Mouse (Mus musculus) gastrocnemius, adult 8-10 months (tissue): ENCODE data around the gene Nuak2. TPM values are rescaled to one million over a fixed set of nuclear protein-coding genes. Genes with fewer than 3 reads are reported as not detected.
A peak's percentile ranks its signal among the peaks of the same experiment; 100 is the strongest.
"Not testable (repeated sequence)": the region's sequence is repeated elsewhere in the genome, so short reads cannot be mapped to it uniquely, and the experiment has no call there.

Experiments used
- DNase-seq, 2 experiments: peaks; one replicate each; pipeline ENCODE4 v3.0.0; 2022; ENCODE audit warnings: low spot score in 2 of 2
- total RNA-seq, 4 experiments: library from RNA; stranded (reverse); gene quantifications; 2 replicates each; pipeline ENCODE4 v1.2.4; 2022

The Nuak2 gene
- total RNA-seq = under 1 TPM; 0.45 to 0.94 (median 0.52) TPM

- DNase-seq = peak; percentile 67 to 71
These were observed at the start of gene Nuak2 for GRCm38 (mm10) chr1:132315889-132316624. Nuak2 (plus strand) TSS chr1:132316126.

- DNase-seq = peak in 1 of 2 experiments; percentile 27
These were observed 49.0 kb upstream of the Nuak2 start for GRCm38 (mm10) chr1:132266791-132267557.

DNA sequence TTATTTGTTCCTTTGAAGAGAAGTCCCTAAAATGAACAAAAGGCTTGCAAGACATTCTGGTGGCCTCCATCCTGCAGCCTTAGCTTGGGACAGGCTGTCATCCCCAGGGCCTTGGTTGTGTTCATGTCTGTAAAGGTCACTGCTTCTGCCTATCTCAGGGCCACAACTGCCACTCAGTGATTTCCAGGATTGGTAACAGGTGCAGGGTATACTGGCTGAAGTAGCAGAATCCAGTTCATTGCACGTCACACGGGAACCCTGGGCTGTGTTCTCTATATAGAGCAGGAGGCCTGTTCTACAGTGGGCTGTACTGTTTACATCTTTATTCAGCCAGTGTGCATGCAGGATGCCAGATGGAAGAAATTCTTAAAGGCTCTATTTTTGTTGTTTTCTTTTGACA lies 48.0 kb upstream of the Nuak2 start:
- DNase-seq = peak; percentile 28 to 43

- DNase-seq = no peak
These were observed 47.4 kb upstream of the Nuak2 start for GRCm38 (mm10) chr1:132268418-132269060.

- DNase-seq = no peak
These were observed 44.7 kb upstream of the Nuak2 start for GRCm38 (mm10) chr1:132271237-132271636.

GRCm38 (mm10) chr1:132276694-132277093 lies 39.2 kb upstream of the Nuak2 start:
- DNase-seq = no peak

GRCm38 (mm10) chr1:132277124-132277523 lies 38.8 kb upstream of the Nuak2 start:
- DNase-seq = no peak

GRCm38 (mm10) chr1:132280636-132281035 lies 35.3 kb upstream of the Nuak2 start:
- DNase-seq = not testable (repeated sequence)

DNA sequence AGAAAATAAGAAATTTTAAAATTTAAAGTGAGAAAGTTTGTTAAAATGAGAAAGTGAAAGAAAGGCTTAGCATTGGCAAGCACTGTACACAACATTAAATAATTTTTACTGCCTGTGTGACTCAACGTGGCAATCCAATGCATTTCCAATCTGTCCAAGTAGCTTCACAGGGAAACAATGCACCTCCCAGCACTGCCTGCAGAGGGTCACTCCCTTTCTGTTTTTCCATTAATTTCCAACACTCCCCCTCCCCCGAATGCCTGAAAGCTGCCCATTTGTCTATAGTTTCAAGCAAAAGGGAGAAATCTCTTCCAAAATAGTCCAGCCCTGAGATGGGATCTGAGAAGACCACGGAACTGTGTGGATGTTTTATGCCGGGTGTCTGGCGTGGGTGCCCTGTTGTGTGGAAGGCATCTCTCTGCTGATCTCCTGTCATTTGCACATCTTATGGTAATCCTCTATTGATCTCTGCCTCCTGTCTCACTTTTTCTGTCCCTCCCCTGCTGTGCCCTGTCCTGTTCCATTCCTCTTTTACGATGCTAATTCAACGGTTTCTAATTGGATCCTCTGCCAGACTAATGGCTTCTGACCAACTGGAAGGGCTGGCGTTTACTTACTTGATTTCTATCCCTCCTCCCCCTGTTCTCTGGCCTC lies 34.3 kb upstream of the Nuak2 start:
- DNase-seq = no peak

DNA sequence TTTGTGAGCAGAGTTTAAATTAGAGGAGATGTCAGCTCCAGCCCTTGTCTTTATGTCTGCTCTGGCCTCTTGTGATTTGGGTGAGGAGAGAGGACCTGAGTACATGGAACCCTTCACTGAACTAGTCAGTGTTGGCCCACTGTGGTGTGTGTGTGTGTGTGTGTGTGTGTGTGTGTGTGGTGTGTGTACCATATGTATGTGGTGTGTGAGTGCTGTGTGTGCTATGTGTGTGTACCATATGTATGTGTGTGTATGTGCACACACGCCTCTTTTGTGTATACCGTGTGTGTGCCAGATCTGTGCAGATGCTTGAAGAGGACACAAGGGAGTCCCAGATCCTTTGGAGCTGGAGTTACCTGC lies 33.8 kb upstream of the Nuak2 start:
- no peak for DNase-seq

DNA sequence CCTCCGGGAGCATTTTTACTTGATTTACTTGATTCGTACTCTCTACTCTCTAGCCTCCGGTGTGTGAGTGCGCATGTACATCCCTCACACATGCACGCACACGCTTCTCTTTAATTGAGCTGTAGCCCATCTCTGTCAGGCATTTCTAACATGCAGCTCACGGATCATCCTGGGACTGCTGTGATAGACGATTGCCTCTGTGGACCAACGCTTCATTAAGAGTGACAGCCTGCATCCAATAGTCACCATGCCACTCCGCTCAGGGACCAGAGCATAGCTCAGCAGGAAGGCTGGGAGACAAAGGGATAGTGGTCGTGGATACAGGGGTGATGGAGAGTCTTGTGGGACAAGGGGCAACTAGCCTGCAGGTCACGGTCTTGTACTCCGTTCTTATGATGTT lies 32.9 kb upstream of the Nuak2 start:
- DNase-seq = no peak

DNA sequence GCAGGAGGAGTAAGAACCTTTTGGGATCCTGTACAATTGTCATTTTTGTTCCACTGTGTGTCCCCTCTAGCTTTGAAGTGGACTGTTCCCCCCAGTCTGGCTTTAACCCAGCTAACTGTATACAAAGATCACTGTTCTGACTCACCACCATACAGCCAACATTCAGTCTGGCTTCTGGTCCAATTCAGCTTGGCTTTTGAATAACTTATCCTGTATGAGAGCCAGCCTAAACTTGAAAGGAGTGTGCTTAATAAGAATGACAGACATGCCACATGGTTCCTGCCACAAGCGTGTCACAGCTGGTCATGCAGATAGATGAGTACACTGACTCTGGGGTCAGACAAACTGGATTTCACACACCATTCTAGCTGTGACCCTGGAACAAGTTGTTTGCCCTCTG lies 29.2 kb upstream of the Nuak2 start:
- no peak for DNase-seq

DNA sequence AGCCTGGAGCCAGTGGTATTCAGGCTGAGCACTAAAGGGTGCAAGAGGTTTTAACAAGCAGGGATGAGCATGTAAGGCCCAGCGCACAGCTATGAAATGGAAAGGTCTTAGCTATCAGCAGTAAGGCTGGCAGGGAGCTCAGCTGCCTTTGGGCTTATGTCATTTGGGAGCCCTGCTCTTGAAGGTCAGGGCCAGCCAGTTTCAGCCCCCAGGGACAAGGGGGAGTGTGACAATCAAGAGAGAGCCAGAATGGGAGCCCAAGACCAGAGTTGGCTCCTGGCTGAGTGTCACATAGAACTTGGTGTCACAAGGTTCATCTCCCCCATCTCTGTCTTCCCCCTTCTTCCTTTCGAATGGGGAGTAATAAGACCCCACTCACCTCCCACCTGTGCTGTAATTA lies 28.5 kb upstream of the Nuak2 start:
- DNase-seq = no peak

DNA sequence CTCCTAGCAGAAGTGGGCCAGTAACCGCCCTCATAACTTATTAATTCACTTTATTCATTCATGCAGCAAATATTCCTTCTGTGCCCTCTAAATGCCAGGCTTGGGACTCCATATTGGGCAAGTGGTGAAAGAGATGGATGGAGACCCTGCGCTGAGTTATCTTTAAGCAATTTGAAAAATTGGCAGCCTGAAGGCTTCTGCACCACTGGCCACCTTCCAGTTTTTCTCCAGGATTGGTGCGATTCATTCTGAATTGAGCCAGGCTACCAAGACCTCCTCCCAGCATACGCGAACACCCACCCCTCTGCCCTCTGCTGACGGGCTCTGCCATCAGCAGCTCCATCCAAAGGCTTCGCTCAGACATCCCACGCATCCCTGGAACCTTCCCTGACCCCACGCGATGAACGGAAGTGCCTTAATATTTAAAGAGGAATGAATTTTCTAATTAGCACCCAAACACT lies 27.9 kb upstream of the Nuak2 start:
- no peak for DNase-seq

DNA sequence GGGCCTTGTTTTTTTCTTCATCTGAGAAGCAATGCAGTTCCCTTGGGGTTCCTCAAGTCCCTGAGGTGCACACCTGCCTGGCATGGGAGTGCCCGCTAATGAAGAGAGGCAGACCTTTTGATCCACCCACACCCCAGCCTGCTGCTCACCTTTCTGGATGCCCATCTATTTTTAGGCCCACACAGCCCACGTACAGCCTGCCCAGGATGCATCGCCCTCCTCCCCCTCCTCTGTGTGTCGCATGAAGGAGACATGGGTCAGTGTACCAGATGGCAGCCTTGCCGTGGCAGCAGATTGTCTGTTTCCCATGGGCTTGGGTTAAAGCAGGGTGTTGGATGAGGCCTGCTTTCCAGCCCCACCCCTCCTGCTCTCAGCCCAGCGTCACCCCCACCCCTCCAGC lies 26.0 kb upstream of the Nuak2 start:
- no peak for DNase-seq

GRCm38 (mm10) chr1:132290921-132291675 lies 24.8 kb upstream of the Nuak2 start:
- DNase-seq = no peak

GRCm38 (mm10) chr1:132291706-132292105 lies 24.2 kb upstream of the Nuak2 start:
- DNase-seq = no peak

DNA sequence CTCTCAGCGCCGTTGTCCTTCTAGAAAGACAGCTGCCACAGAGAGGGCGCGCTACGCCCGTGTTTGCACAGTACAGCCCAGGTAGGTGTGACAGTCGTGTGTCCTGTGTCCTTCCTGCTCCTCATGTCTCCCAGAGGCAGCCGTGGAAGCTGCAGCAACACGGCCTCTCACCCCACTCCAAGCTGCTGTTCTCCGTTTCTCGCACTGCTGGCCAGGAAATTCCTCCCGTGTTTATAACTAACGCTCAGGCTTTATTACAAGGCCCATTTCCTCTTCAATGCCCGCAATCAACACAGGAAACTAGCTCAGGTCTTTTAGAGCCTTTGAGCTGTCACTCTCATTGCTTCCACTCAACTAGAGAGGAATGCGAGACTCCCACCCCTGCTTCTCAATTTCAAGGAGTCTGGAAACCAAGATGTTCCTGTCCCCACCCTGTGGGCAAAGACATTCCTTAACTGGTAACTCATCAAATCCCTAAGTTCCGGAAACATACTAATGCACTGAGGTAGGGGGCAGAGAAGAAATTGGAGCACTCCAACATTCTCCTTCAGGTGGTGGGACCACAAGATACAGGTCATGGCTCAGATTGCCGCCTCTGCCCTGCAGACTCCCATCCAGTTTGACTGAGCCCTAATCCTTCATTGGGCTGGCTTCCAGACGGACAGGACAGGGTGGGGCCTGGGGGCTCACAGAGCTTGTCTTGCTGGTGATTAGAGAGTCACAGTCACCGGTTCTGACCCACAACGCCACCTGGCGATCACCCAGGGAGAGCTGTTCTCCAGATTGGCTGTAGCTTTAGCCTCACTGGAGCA lies 23.4 kb upstream of the Nuak2 start:
- no peak for DNase-seq

DNA sequence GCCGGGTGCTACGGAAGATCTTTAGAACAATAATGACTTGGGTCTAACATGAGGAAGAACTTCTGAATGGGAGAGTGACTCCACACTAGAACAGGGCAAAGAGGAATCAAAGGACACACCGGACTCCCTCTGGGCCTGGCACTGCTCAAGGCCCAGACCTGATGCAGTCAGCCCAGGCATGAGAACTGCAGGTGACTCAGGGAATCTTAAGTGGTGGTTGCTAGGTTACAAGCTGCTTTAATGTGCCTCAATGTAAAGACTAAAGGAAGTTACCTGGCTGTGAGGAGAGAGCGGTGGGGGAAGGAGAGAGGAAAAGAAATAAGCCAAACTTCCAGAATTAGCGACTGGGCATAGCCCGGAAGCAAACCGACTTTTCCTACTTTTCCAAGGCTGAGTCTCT lies 20.4 kb upstream of the Nuak2 start:
- DNase-seq = no peak

DNA sequence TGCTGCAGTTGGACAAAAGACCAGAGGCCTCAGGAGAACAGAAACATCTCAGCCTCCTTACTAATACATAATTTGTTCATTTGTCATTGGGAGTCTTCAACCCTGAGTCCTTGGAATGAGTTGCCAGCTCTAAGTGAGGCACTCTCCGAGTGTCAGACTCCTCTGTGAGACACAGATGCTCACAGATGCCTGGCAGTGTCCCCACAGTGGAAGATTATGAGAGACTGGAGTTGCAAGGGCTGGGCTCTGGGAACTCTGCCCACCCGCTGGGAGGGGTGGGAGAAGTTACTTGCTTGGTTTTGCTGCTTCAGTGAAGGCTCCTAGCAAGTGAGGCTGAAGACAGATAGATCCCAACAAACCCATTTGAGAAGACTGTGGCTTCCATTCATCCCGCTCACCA lies 19.9 kb upstream of the Nuak2 start:
- DNase-seq = peak in 1 of 2 experiments; percentile 34
